Comparison of ENCODE assay signal across 7 mouse cellular contexts in genomic region chr17:32349037-32349732, GRCm38 (mm10). TPM values are rescaled to one million over a fixed set of nuclear protein-coding genes. Genes with fewer than 3 reads are reported as not detected.
DNase-seq lines count a peak whose midpoint lies in the region; ATAC-seq and TF ChIP-seq lines count a peak whose summit lies in the region.

No protein-coding gene starts in this region.

- TF ChIP-seq POLR2A in limb, embryonic 14.5 days (IDR thresholded peaks at IDR 0.05; ENCODE audit: borderline replicate concordance, extremely low read depth, insufficient read depth, insufficient read length) = no peak

- H3K36me3 ChIP-seq in embryonic facial prominence, embryonic 12.5 days = peaks cover 11% of the 10 kb centered on the region
- peaks cover 20% of the 10 kb centered on the region for H3K36me3 ChIP-seq in limb, embryonic 14.5 days (ENCODE audit: control insufficient read depth, insufficient read depth, low read length)
- peaks cover 12% of the 10 kb centered on the region for H3K36me3 ChIP-seq in midbrain, embryonic 14.5 days (ENCODE audit: control insufficient read depth, insufficient read depth, low read length)

- peaks cover 11% of the 10 kb centered on the region for H3K4me1 ChIP-seq in embryonic facial prominence, embryonic 12.5 days
- H3K4me1 ChIP-seq in limb, embryonic 14.5 days (ENCODE audit: control insufficient read depth, insufficient read depth, low read length) = peaks cover 9% of the 10 kb centered on the region
- peaks cover 15% of the 10 kb centered on the region for H3K4me1 ChIP-seq in midbrain, embryonic 14.5 days (ENCODE audit: control insufficient read depth, insufficient read depth, low read length)

- H3K27ac ChIP-seq in embryonic facial prominence, embryonic 12.5 days = no peak overlapping the region
- no peak overlapping the region for H3K27ac ChIP-seq in limb, embryonic 14.5 days (replicated peaks; ENCODE audit: low read depth, low read length)
- peak overlapping the region; percentile 90; the same call in 1 of the 2 replicates for H3K27ac ChIP-seq in midbrain, embryonic 14.5 days (replicated peaks; ENCODE audit: low read depth, low read length)

- H3K27me3 ChIP-seq in embryonic facial prominence, embryonic 12.5 days = no peaks in the 10 kb centered on the region
- H3K27me3 ChIP-seq in limb, embryonic 14.5 days (ENCODE audit: control insufficient read depth, insufficient read depth, low read length) = no peaks in the 10 kb centered on the region
- no peaks in the 10 kb centered on the region for H3K27me3 ChIP-seq in midbrain, embryonic 14.5 days (ENCODE audit: control insufficient read depth, insufficient read depth, low read length)

- no peaks in the 10 kb centered on the region for H3K9me3 ChIP-seq in embryonic facial prominence, embryonic 12.5 days
- no peaks in the 10 kb centered on the region for H3K9me3 ChIP-seq in limb, embryonic 14.5 days (ENCODE audit: control insufficient read depth, low read length)
- H3K9me3 ChIP-seq in midbrain, embryonic 14.5 days (ENCODE audit: control insufficient read depth, low read length) = no peaks in the 10 kb centered on the region

- peak; percentile 61 for DNase-seq in Muller cell, postnatal 12 days (ENCODE audit: inconsistent ontology term)
- peak; percentile 34 for DNase-seq in heart, postnatal 4 days
- DNase-seq in limb, embryonic 14.5 days (ENCODE audit: low spot score) = peak; percentile 64
- DNase-seq in midbrain, embryonic 14.5 days = peak; percentile 81
- peak; percentile 41 for DNase-seq in thymus, postnatal 25 days

- ATAC-seq in CD4-positive, CD25-positive, alpha-beta regulatory T cell, adult 4 months = peak; percentile 42
- no peak for ATAC-seq in embryonic facial prominence, embryonic 12.5 days (ENCODE audit: insufficient number of reproducible peaks, insufficient read depth, low FRiP score, low TSS enrichment)
- no peak for ATAC-seq in limb, embryonic 14.5 days (ENCODE audit: low FRiP score, low read depth)
- no peak for ATAC-seq in midbrain, embryonic 14.5 days (ENCODE audit: low FRiP score, low TSS enrichment)

- WGBS in embryonic facial prominence, embryonic 12.5 days = 13% methylated on average over 4 of the region's 4 CpGs
- 16% methylated on average over 4 of the region's 4 CpGs for WGBS in limb, embryonic 14.5 days
- WGBS in midbrain, embryonic 14.5 days = 16% methylated on average over 4 of the region's 4 CpGs

- peak overlapping the region; percentile 72 for H3K9ac ChIP-seq in embryonic facial prominence, embryonic 12.5 days
- no peak overlapping the region; the same call in 1 of the 2 replicates for H3K9ac ChIP-seq in limb, embryonic 14.5 days (ENCODE audit: low read depth, low read length, severe bottlenecking)
- peak overlapping the region; percentile 78 for H3K9ac ChIP-seq in midbrain, embryonic 14.5 days (replicated peaks; ENCODE audit: low read length)

- H3K4me2 ChIP-seq in embryonic facial prominence, embryonic 12.5 days (replicated peaks) = peak overlapping the region; percentile 71
- H3K4me2 ChIP-seq in limb, embryonic 14.5 days (replicated peaks; ENCODE audit: low read depth, low read length, severe bottlenecking) = peak overlapping the region; percentile 69
- peak overlapping the region; percentile 90 for H3K4me2 ChIP-seq in midbrain, embryonic 14.5 days (ENCODE audit: low read length)

- peak overlapping the region; percentile 87 for H3K4me3 ChIP-seq in embryonic facial prominence, embryonic 12.5 days
- H3K4me3 ChIP-seq in limb, embryonic 14.5 days (replicated peaks; ENCODE audit: low read length) = peak overlapping the region; percentile 91
- peak overlapping the region; percentile 88 for H3K4me3 ChIP-seq in midbrain, embryonic 14.5 days (replicated peaks; ENCODE audit: low read depth, low read length)

RNA-seq across cellular contexts. Expression of gene Akap8l, which starts 1.2 kb away (rescaled TPM):
- polyA plus RNA-seq in CD4-positive, CD25-positive, alpha-beta regulatory T cell, adult 4 months (2017; shearing (Covaris generic)) = 10 to 100 TPM; 58.1 to 59.3 TPM
- polyA plus RNA-seq in embryonic facial prominence, embryonic 12.5 days (2016; fragmentation: Nextera tagmentation; extraction: Ambion mirVana) = 107 and 118 TPM in 2 replicates
- 10 to 100 TPM; 57.4 to 57.8 TPM for total RNA-seq in heart, postnatal 4 days (2021)
- 157 and 162 TPM in 2 replicates for polyA plus RNA-seq in limb, embryonic 14.5 days (2012; rRNA removed)
- polyA plus RNA-seq in limb, embryonic 14.5 days (2014; fragmentation: Nextera tagmentation; extraction: Ambion mirVana) = 67.5 and 74.0 TPM in 2 replicates
- 115 and 122 TPM in 2 replicates for polyA plus RNA-seq in midbrain, embryonic 14.5 days (2014; fragmentation: Nextera tagmentation; extraction: Ambion mirVana)

RNA-seq across cellular contexts. Expression of gene Akap8, which starts 28.1 kb away (rescaled TPM):
- 100 to 1,000 TPM; 150 to 275 TPM for polyA plus RNA-seq in CD4-positive, CD25-positive, alpha-beta regulatory T cell, adult 4 months (2017; shearing (Covaris generic))
- polyA plus RNA-seq in embryonic facial prominence, embryonic 12.5 days (2016; fragmentation: Nextera tagmentation; extraction: Ambion mirVana) = 145 and 148 TPM in 2 replicates
- 10 to 100 TPM; 68.8 to 78.1 TPM for total RNA-seq in heart, postnatal 4 days (2021)
- 108 and 110 TPM in 2 replicates for polyA plus RNA-seq in limb, embryonic 14.5 days (2012; rRNA removed)
- 36.9 and 46.9 TPM in 2 replicates for polyA plus RNA-seq in limb, embryonic 14.5 days (2014; fragmentation: Nextera tagmentation; extraction: Ambion mirVana)
- polyA plus RNA-seq in midbrain, embryonic 14.5 days (2014; fragmentation: Nextera tagmentation; extraction: Ambion mirVana) = 51.6 and 56.0 TPM in 2 replicates

RNA-seq across cellular contexts. Expression of gene Wiz, which starts 40.1 kb away (rescaled TPM):
- 10 to 100 TPM; 11.0 to 14.0 TPM for polyA plus RNA-seq in CD4-positive, CD25-positive, alpha-beta regulatory T cell, adult 4 months (2017; shearing (Covaris generic))
- polyA plus RNA-seq in embryonic facial prominence, embryonic 12.5 days (2016; fragmentation: Nextera tagmentation; extraction: Ambion mirVana) = 34.0 and 36.5 TPM in 2 replicates
- total RNA-seq in heart, postnatal 4 days (2021) = 10 to 100 TPM; 33.7 to 34.6 TPM
- 63.8 and 80.0 TPM in 2 replicates for polyA plus RNA-seq in limb, embryonic 14.5 days (2012; rRNA removed)
- 36.0 and 41.1 TPM in 2 replicates for polyA plus RNA-seq in limb, embryonic 14.5 days (2014; fragmentation: Nextera tagmentation; extraction: Ambion mirVana)
- polyA plus RNA-seq in midbrain, embryonic 14.5 days (2014; fragmentation: Nextera tagmentation; extraction: Ambion mirVana) = 40.8 and 59.2 TPM in 2 replicates

RNA-seq across cellular contexts. Expression of gene Rasal3, which starts 54.2 kb away (rescaled TPM):
- 100 to 1,000 TPM in 1 of 2 experiments, 10 to 100 TPM in 1; 91.5 to 117 TPM for polyA plus RNA-seq in CD4-positive, CD25-positive, alpha-beta regulatory T cell, adult 4 months (2017; shearing (Covaris generic))
- polyA plus RNA-seq in embryonic facial prominence, embryonic 12.5 days (2016; fragmentation: Nextera tagmentation; extraction: Ambion mirVana) = 0.69 and 0.74 TPM in 2 replicates
- total RNA-seq in heart, postnatal 4 days (2021) = under 1 TPM; 0.52 to 0.67 TPM
- 2.9 and 3.0 TPM in 2 replicates for polyA plus RNA-seq in limb, embryonic 14.5 days (2012; rRNA removed)
- polyA plus RNA-seq in limb, embryonic 14.5 days (2014; fragmentation: Nextera tagmentation; extraction: Ambion mirVana) = 1.9 and 2.0 TPM in 2 replicates
- polyA plus RNA-seq in midbrain, embryonic 14.5 days (2014; fragmentation: Nextera tagmentation; extraction: Ambion mirVana) = 0.39 and 0.50 TPM in 2 replicates
